Mouse (Mus musculus) bone marrow macrophage, adult 2 months (primary cell): ENCODE data around the gene Nup210l.

ENCODE experiments used
- CTCF ChIP-seq: IDR thresholded peaks from 2 replicates; pipeline ENCODE4 v1.5.1; 2012; ENCODE audit warnings: low read depth, mild to moderate bottlenecking, low read length, moderate library complexity
- POLR2A ChIP-seq: IDR thresholded peaks from 2 replicates; pipeline ENCODE4 v1.6.1; 2012; ENCODE audit warnings: mild to moderate bottlenecking, low read depth, low read length, borderline replicate concordance

- no peak for TF ChIP-seq CTCF
- no peak for TF ChIP-seq POLR2A
These were observed 144.8 kb downstream of the Nup210l start for GRCm38 (mm10) chr3:90248746-90249100.
